Mouse (Mus musculus): ENCODE results near the gene Cck. TPM values are rescaled to one million over a fixed set of nuclear protein-coding genes. Genes with fewer than 3 reads are reported as not detected.
A peak's percentile ranks its signal among the peaks of the same experiment; 100 is the strongest.
"Not testable (repeated sequence)": the region's sequence is repeated elsewhere in the genome, so short reads cannot be mapped to it uniquely, and the experiment has no call there.

Cck gene
- polyA plus RNA-seq, 1 experiment from 2014 or later, result 0.35 TPM

GRCm38 (mm10) chr9:121458466-121458865 is 37.0 kb downstream of the Cck start:
- Histone ChIP-seq H3K9ac (no peak overlapping the region), H3K27me3 (no peaks in the 10 kb centered on the region), H3K36me3 (peaks cover 40% of the 10 kb centered on the region), H3K27ac (no peak overlapping the region), H3K4me1 (replicated peaks) (peaks cover 18% of the 10 kb centered on the region), H3K4me2 (no peak overlapping the region), H3K9me3 (replicated peaks) (no peaks in the 10 kb centered on the region), H3K4me3 (replicated peaks) (no peak overlapping the region)
- DNase-seq (peak; percentile 19), ATAC-seq (ENCODE audit: low read depth) (peak; percentile 39; the same call in 1 of the 2 replicates)
- 24% methylated on average over 8 of the region's 8 CpGs for WGBS (ENCODE audit: insufficient replicate concordance)

- H3K4me1 ChIP-seq (replicated peaks), result peaks cover 33% of the 10 kb centered on the region
- ATAC-seq (ENCODE audit: low read depth), result no peak
- H3K9ac ChIP-seq, result peak overlapping the region; percentile 17; the same call in 1 of the 2 replicates
- no peaks in the 10 kb centered on the region for H3K27me3 ChIP-seq
- WGBS (ENCODE audit: insufficient replicate concordance), result 73% methylated on average over 13 of the region's 13 CpGs
- no peak overlapping the region for H3K4me2 ChIP-seq
- DNase-seq, result no peak
- no peaks in the 10 kb centered on the region for H3K9me3 ChIP-seq (replicated peaks)
- H3K36me3 ChIP-seq, result peaks cover 46% of the 10 kb centered on the region
- no peak overlapping the region for H3K4me3 ChIP-seq (replicated peaks)
- H3K27ac ChIP-seq, result 0 out of 2 replicates have a peak overlapping the region, but pooled peaks have one; percentile 23
Observed at GRCm38 (mm10) chr9:121456739-121457515, 38.6 kb downstream of the Cck start.

GRCm38 (mm10) chr9:121454891-121455290 is 40.6 kb downstream of the Cck start:
- H3K36me3 ChIP-seq, result peaks cover 42% of the 10 kb centered on the region
- WGBS (ENCODE audit: insufficient replicate concordance), result 84% methylated on average over 3 of the region's 3 CpGs

GRCm38 (mm10) chr9:121452342-121452942 is 43.1 kb downstream of the Cck start:
- not testable (repeated sequence) for H3K9me3 ChIP-seq (replicated peaks); H3K27me3 ChIP-seq
- Histone ChIP-seq H3K36me3 (peaks cover 56% of the 10 kb centered on the region), H3K4me3 (replicated peaks) (peak overlapping the region; percentile 47), H3K4me1 (replicated peaks) (peaks cover 53% of the 10 kb centered on the region), H3K4me2 (peak overlapping the region; percentile 58), H3K27ac (peak overlapping the region; percentile 88), H3K9ac (peak overlapping the region; percentile 53; the same call in 1 of the 2 replicates)
- ATAC-seq (ENCODE audit: low read depth) (peak; percentile 90), DNase-seq (peak; percentile 46)
- WGBS (ENCODE audit: insufficient replicate concordance), result 12% methylated on average over 9 of the region's 9 CpGs

More at GRCm38 (mm10) chr9:121454891-121455290, 40.6 kb downstream of the Cck start:
- Histone ChIP-seq H3K4me3 (replicated peaks) (no peak overlapping the region), H3K27me3 (no peaks in the 10 kb centered on the region), H3K4me1 (replicated peaks) (peaks cover 51% of the 10 kb centered on the region), H3K27ac (no peak overlapping the region), H3K9ac (no peak overlapping the region), H3K4me2 (no peak overlapping the region), H3K9me3 (replicated peaks) (no peaks in the 10 kb centered on the region)
- DNase-seq, result no peak
- no peak for ATAC-seq (ENCODE audit: low read depth)

GRCm38 (mm10) chr9:121446431-121446831 is 49.1 kb downstream of the Cck start:
- Histone ChIP-seq H3K4me2 (no peak overlapping the region), H3K27me3 (no peaks in the 10 kb centered on the region), H3K9ac (no peak overlapping the region), H3K4me1 (replicated peaks) (peaks cover 37% of the 10 kb centered on the region), H3K27ac (no peak overlapping the region), H3K9me3 (replicated peaks) (no peaks in the 10 kb centered on the region), H3K4me3 (replicated peaks) (no peak overlapping the region), H3K36me3 (peaks cover 60% of the 10 kb centered on the region)
- ATAC-seq (ENCODE audit: low read depth) (no peak), DNase-seq (no peak)
- WGBS (ENCODE audit: insufficient replicate concordance), result 92% methylated on average over 13 of the region's 13 CpGs

GRCm38 (mm10) chr9:121445364-121445763 is 50.1 kb downstream of the Cck start:
- H3K27ac ChIP-seq, result peak overlapping the region; percentile 37
- H3K4me2 ChIP-seq, result no peak overlapping the region
- 71% methylated on average over 2 of the region's 2 CpGs for WGBS (ENCODE audit: insufficient replicate concordance)
- no peak overlapping the region for H3K9ac ChIP-seq
- H3K4me1 ChIP-seq (replicated peaks), result peaks cover 27% of the 10 kb centered on the region
- peak; percentile 36 for DNase-seq
- H3K9me3 ChIP-seq (replicated peaks), result no peaks in the 10 kb centered on the region
- H3K36me3 ChIP-seq, result peaks cover 56% of the 10 kb centered on the region
- H3K27me3 ChIP-seq, result no peaks in the 10 kb centered on the region
- ATAC-seq (ENCODE audit: low read depth), result peak; percentile 76
- H3K4me3 ChIP-seq (replicated peaks), result no peak overlapping the region

GRCm38 (mm10) chr9:121444367-121444707 is 51.2 kb downstream of the Cck start:
- 70% methylated on average over 3 of the region's 3 CpGs for WGBS (ENCODE audit: insufficient replicate concordance)
- no peak overlapping the region for H3K9ac ChIP-seq
- no peak for ATAC-seq (ENCODE audit: low read depth)
- DNase-seq, result no peak
- H3K36me3 ChIP-seq, result peaks cover 50% of the 10 kb centered on the region
- H3K27ac ChIP-seq, result no peak overlapping the region
- H3K4me1 ChIP-seq (replicated peaks), result peaks cover 23% of the 10 kb centered on the region
- H3K9me3 ChIP-seq (replicated peaks), result no peaks in the 10 kb centered on the region
- no peak overlapping the region for H3K4me3 ChIP-seq (replicated peaks)
- H3K27me3 ChIP-seq, result no peaks in the 10 kb centered on the region
- H3K4me2 ChIP-seq, result no peak overlapping the region

- Histone ChIP-seq H3K27me3 (no peaks in the 10 kb centered on the region), H3K9ac (no peak overlapping the region), H3K9me3 (replicated peaks) (no peaks in the 10 kb centered on the region), H3K4me2 (no peak overlapping the region), H3K36me3 (peaks cover 45% of the 10 kb centered on the region), H3K27ac (no peak overlapping the region), H3K4me3 (replicated peaks) (no peak overlapping the region), H3K4me1 (replicated peaks) (peaks cover 23% of the 10 kb centered on the region)
- 0 out of 2 replicates have a peak, but pooled peaks have one; percentile 27 for ATAC-seq (ENCODE audit: low read depth)
- DNase-seq, result peak; percentile 57
- 71% methylated on average over 31 of the region's 31 CpGs for WGBS (ENCODE audit: insufficient replicate concordance)
Observed at GRCm38 (mm10) chr9:121443696-121444366, 51.7 kb downstream of the Cck start.

- Histone ChIP-seq H3K4me3 (replicated peaks) (no peak overlapping the region), H3K4me1 (replicated peaks) (peaks cover 23% of the 10 kb centered on the region), H3K36me3 (peaks cover 31% of the 10 kb centered on the region), H3K27ac (no peak overlapping the region), H3K4me2 (no peak overlapping the region), H3K27me3 (no peaks in the 10 kb centered on the region), H3K9ac (no peak overlapping the region), H3K9me3 (replicated peaks) (no peaks in the 10 kb centered on the region)
- no peak for ATAC-seq (ENCODE audit: low read depth)
- 68% methylated on average over 1 of the region's 1 CpGs for WGBS (ENCODE audit: insufficient replicate concordance)
- no peak for DNase-seq
Observed at GRCm38 (mm10) chr9:121442145-121442544, 53.3 kb downstream of the Cck start.
